Mouse (Mus musculus): ENCODE results near the gene Nfyb.
A peak's percentile ranks its signal among the peaks of the same experiment; 100 is the strongest.

- no peak for TF ChIP-seq CTCF (IDR thresholded peaks at IDR 0.05; ENCODE audit: low read depth, low read length)
- TF ChIP-seq POLR2A (IDR thresholded peaks at IDR 0.05; ENCODE audit: insufficient read depth, low read length) = peak; percentile 25
- TF ChIP-seq EP300 (IDR thresholded peaks at IDR 0.05; ENCODE audit: insufficient read depth, low read depth, low read length) = peak; percentile 88
Observed at GRCm38 (mm10) chr10:82777886-82778285, 13.9 kb upstream of the Nfyb start.

All from ES-Bruce4 (cell line).